Mouse (Mus musculus) forebrain, embryonic 11.5 days (tissue): ENCODE measurements around the gene Hjurp. TPM values are rescaled to one million over a fixed set of nuclear protein-coding genes. Genes with fewer than 3 reads are reported as not detected.
A peak's percentile ranks its signal among the peaks of the same experiment; 100 is the strongest.

Experiments
- ATAC-seq: fragments of 200-750 bp; cut with Nextera tagmentation; replicated peaks from 2 replicates; pipeline ENCODE4 v1.8.0; 2017; ENCODE audit warnings: moderate TSS enrichment; ENCODE audit not compliant: low FRiP score
- DNase-seq: peaks from one replicate; pipeline ENCODE4 v3.0.0-alpha.2; 2017; ENCODE audit warnings: low spot score
- H3K27ac ChIP-seq: fragments of 300-500 bp; sonication (generic); 2 replicates; pipeline ENCODE4 v1.5.1; 2014; ENCODE audit warnings: low read depth, low read length
- H3K27me3 ChIP-seq: fragments of 300-500 bp; sonication (generic); 2 replicates; pipeline ENCODE4 v1.6.1; 2014; ENCODE audit warnings: mild to moderate bottlenecking, low read length, mixed read lengths; ENCODE audit not compliant: control insufficient read depth, insufficient read depth
- H3K36me3 ChIP-seq: fragments of 300-500 bp; sonication (generic); 2 replicates; pipeline ENCODE4 v1.6.1; 2014; ENCODE audit warnings: mild to moderate bottlenecking, low read length, moderate library complexity, mixed read lengths; ENCODE audit not compliant: control insufficient read depth, insufficient read depth
- H3K4me1 ChIP-seq: fragments of 300-500 bp; sonication (generic); replicated peaks from 2 replicates; pipeline ENCODE4 v1.6.1; 2014; ENCODE audit warnings: low read length, mixed read lengths; ENCODE audit not compliant: control insufficient read depth, insufficient read depth
- H3K4me2 ChIP-seq: fragments of 300-500 bp; sonication (generic); 2 replicates; pipeline ENCODE4 v1.6.1; 2014; ENCODE audit warnings: low read depth, mild to moderate bottlenecking, low read length, moderate library complexity, mixed read lengths; ENCODE audit not compliant: severe bottlenecking
- H3K4me3 ChIP-seq: fragments of 300-500 bp; sonication (generic); 2 replicates; pipeline ENCODE4 v1.5.1; 2014; ENCODE audit warnings: low read depth, low read length
- H3K9ac ChIP-seq: fragments of 300-500 bp; sonication (generic); 2 replicates; pipeline ENCODE4 v1.6.1; 2014; ENCODE audit warnings: low read length
- H3K9me3 ChIP-seq: fragments of 300-500 bp; sonication (generic); 2 replicates; pipeline ENCODE4 v1.6.1; 2016; ENCODE audit warnings: low read length, mixed read lengths; ENCODE audit not compliant: control insufficient read depth
- WGBS: fragments of 180-500 bp; shearing (Covaris S2); extraction: QIAGEN DNeasy Blood & Tissue Kit; methylation state at CpG from one replicate; pipeline ENCODE4 v1.1.7; 2014; 5-methylcytosine and 5-hydroxymethylcytosine counted together
- polyA plus RNA-seq: library from polyadenylated mRNA; unstranded; fragments of >200 nt; fragmentation: Nextera tagmentation; extraction: Ambion mirVana; gene quantifications from 2 replicates; pipeline ENCODE4 v1.2.1, GENCODE M21; 2014

Gene Hjurp
- polyA plus RNA-seq, 1 experiment from 2014 or later, result 223 TPM

- WGBS, result 72% methylated on average over 6 of the region's 6 CpGs
These were observed 19.1 kb downstream of the Hjurp start for GRCm38 (mm10) chr1:88258361-88258760.

GRCm38 (mm10) chr1:88257681-88258080, 19.8 kb downstream of the Hjurp start:
- Histone ChIP-seq H3K36me3 (peaks cover 23% of the 10 kb centered on the region), H3K4me3 (no peak overlapping the region), H3K27ac (no peak overlapping the region), H3K9me3 (peaks cover 67% of the 10 kb centered on the region), H3K27me3 (no peaks in the 10 kb centered on the region), H3K9ac (no peak overlapping the region), H3K4me2 (no peak overlapping the region), H3K4me1 (no peaks in the 10 kb centered on the region)
- DNase-seq (no peak), ATAC-seq (no peak)
- WGBS, result 82% methylated on average over 6 of the region's 6 CpGs

More at GRCm38 (mm10) chr1:88258361-88258760, 19.1 kb downstream of the Hjurp start:
- Histone ChIP-seq H3K27ac (no peak overlapping the region), H3K4me2 (no peak overlapping the region), H3K4me3 (no peak overlapping the region), H3K4me1 (no peaks in the 10 kb centered on the region), H3K9me3 (peaks cover 61% of the 10 kb centered on the region), H3K9ac (no peak overlapping the region), H3K36me3 (peaks cover 30% of the 10 kb centered on the region), H3K27me3 (no peaks in the 10 kb centered on the region)
- DNase-seq, result no peak
- ATAC-seq, result 0 out of 2 replicates have a peak, but pooled peaks have one; percentile 1

- Histone ChIP-seq H3K27ac (no peak overlapping the region), H3K9me3 (peaks cover 73% of the 10 kb centered on the region), H3K27me3 (no peaks in the 10 kb centered on the region), H3K9ac (no peak overlapping the region), H3K4me1 (no peaks in the 10 kb centered on the region), H3K4me2 (no peak overlapping the region), H3K4me3 (no peak overlapping the region), H3K36me3 (peaks cover 17% of the 10 kb centered on the region)
- DNase-seq (no peak), ATAC-seq (no peak)
- WGBS, result 80% methylated on average over 10 of the region's 10 CpGs
These were observed 20.4 kb downstream of the Hjurp start for GRCm38 (mm10) chr1:88256886-88257663.

GRCm38 (mm10) chr1:88255989-88256754, 21.3 kb downstream of the Hjurp start:
- H3K4me3 ChIP-seq, result no peak overlapping the region
- WGBS, result 80% methylated on average over 13 of the region's 13 CpGs
- no peak overlapping the region for H3K9ac ChIP-seq
- H3K36me3 ChIP-seq, result peaks cover 8% of the 10 kb centered on the region; the same call in 1 of the 2 replicates
- peaks cover 78% of the 10 kb centered on the region for H3K9me3 ChIP-seq
- DNase-seq, result no peak
- no peak overlapping the region for H3K27ac ChIP-seq
- no peaks in the 10 kb centered on the region for H3K27me3 ChIP-seq
- no peaks in the 10 kb centered on the region for H3K4me1 ChIP-seq
- no peak overlapping the region for H3K4me2 ChIP-seq
- no peak for ATAC-seq

- Histone ChIP-seq H3K4me3 (no peak overlapping the region), H3K27ac (no peak overlapping the region), H3K4me2 (no peak overlapping the region), H3K27me3 (no peaks in the 10 kb centered on the region), H3K36me3 (peaks cover 8% of the 10 kb centered on the region; the same call in 1 of the 2 replicates), H3K4me1 (no peaks in the 10 kb centered on the region), H3K9ac (no peak overlapping the region), H3K9me3 (peaks cover 81% of the 10 kb centered on the region)
- ATAC-seq (no peak), DNase-seq (no peak)
- 64% methylated on average over 2 of the region's 2 CpGs for WGBS
These were observed 22.0 kb downstream of the Hjurp start for GRCm38 (mm10) chr1:88255466-88255857.

- H3K9ac ChIP-seq, result no peak overlapping the region
- H3K9me3 ChIP-seq, result peaks cover 82% of the 10 kb centered on the region
- H3K27ac ChIP-seq, result no peak overlapping the region
- DNase-seq (no peak), ATAC-seq (no peak)
- H3K4me2 ChIP-seq, result no peak overlapping the region
- H3K36me3 ChIP-seq, result peaks cover 3% of the 10 kb centered on the region; the same call in 1 of the 2 replicates
- H3K27me3 ChIP-seq, result no peaks in the 10 kb centered on the region
- H3K4me1 ChIP-seq, result no peaks in the 10 kb centered on the region
- no peak overlapping the region for H3K4me3 ChIP-seq
- WGBS, result 88% methylated on average over 12 of the region's 12 CpGs
These were observed 22.5 kb downstream of the Hjurp start for GRCm38 (mm10) chr1:88254793-88255465.

GRCm38 (mm10) chr1:88253540-88253939, 23.9 kb downstream of the Hjurp start:
- ATAC-seq, result no peak
- no peak for DNase-seq
- WGBS, result 71% methylated on average over 6 of the region's 6 CpGs
- Histone ChIP-seq H3K9ac (no peak overlapping the region), H3K27me3 (no peaks in the 10 kb centered on the region), H3K4me3 (no peak overlapping the region), H3K27ac (no peak overlapping the region), H3K4me1 (no peaks in the 10 kb centered on the region), H3K36me3 (no peaks in the 10 kb centered on the region), H3K9me3 (peaks cover 93% of the 10 kb centered on the region), H3K4me2 (no peak overlapping the region)

GRCm38 (mm10) chr1:88253106-88253505, 24.3 kb downstream of the Hjurp start:
- 77% methylated on average over 8 of the region's 8 CpGs for WGBS

More at GRCm38 (mm10) chr1:88253106-88253505, 24.3 kb downstream of the Hjurp start:
- H3K36me3 ChIP-seq, result no peaks in the 10 kb centered on the region
- H3K27me3 ChIP-seq, result no peaks in the 10 kb centered on the region
- peaks cover 96% of the 10 kb centered on the region for H3K9me3 ChIP-seq
- H3K4me1 ChIP-seq, result no peaks in the 10 kb centered on the region
- DNase-seq, result no peak
- H3K4me2 ChIP-seq, result no peak overlapping the region
- no peak for ATAC-seq
- H3K4me3 ChIP-seq, result no peak overlapping the region
- H3K27ac ChIP-seq, result no peak overlapping the region
- no peak overlapping the region for H3K9ac ChIP-seq
